Mouse (Mus musculus) brain, adult 10 weeks (tissue): ENCODE data around the gene Gm5460. TPM values are rescaled to one million over a fixed set of nuclear protein-coding genes. Genes with fewer than 3 reads are reported as not detected.

Experiments
- polyA plus RNA-seq: library from polyadenylated mRNA; stranded (reverse); fragments of 350-450 nt; fragmentation: Illumina TruSeq; extraction: RNeasy Lipid Tissue Mini Kit (QIAGEN cat#74804); gene quantifications from one replicate; pipeline ENCODE4 v1.2.3, GENCODE M21; 2015; ENCODE audit warnings: low read depth, low replicate concordance

Gene Gm5460
- polyA plus RNA-seq, result not detected

GRCm38 (mm10) chr14:34016381-34016780, at the start of gene Gm5460:
Gene Gm5460, plus strand, starts transcription at chr14:34016758.

GRCm38 (mm10) chr14:33978604-33979059, 37.9 kb upstream of the Gm5460 start, which contains the start of gene Zfp488:
Gene Zfp488, minus strand, starts transcription at chr14:33978764.

GRCm38 (mm10) chr14:34015063-34015462, 1.5 kb upstream of the Gm5460 start, which contains the start of gene Gm30083:
Gene Gm30083, minus strand, starts transcription at chr14:34015182.

GRCm38 (mm10) chr14:34052516-34052915, 36.0 kb downstream of the Gm5460 start, which contains the start of gene Antxrl:
Gene Antxrl, plus strand, starts transcription at chr14:34052707.

DNA sequence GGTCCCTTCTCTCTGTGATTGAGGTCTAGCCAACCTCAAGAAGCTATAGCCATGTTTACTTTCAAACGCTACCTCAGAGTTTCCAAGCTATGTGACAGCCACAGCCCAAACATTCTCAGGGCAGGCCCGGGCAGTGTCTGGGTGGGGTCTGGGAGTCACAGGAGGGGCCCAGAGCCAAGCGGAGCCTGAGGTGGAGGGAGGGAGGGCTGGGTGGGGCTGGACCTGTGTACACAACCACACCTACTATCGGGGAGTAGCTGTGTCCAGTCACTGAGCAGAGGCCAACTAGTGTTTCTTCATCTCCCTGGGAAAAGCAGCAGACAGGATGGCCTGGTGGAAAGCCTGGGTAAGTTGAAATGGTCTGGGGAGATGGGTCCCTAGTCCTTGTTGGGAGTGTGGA, 69.2 kb downstream of the Gm5460 start, which contains the start of gene Anxa8:
TSS of gene Anxa8 (plus strand) at position 251 of the 400 bp plus-strand sequence.

Other genes starting within 250 kb of the Gm5460 start
- 3.0 TPM for gene Gdf10, start 93.2 kb upstream of the Gm5460 start, polyA plus RNA-seq
- gene Gdf2, start 75.7 kb upstream of the Gm5460 start, polyA plus RNA-seq, result not detected
- gene Rbp3, start 62.8 kb upstream of the Gm5460 start, polyA plus RNA-seq, result 0.10 TPM
- 2.4 TPM for gene Zfp488, start 38.0 kb upstream of the Gm5460 start, polyA plus RNA-seq
- not detected for gene Gm30083, start 1.6 kb upstream of the Gm5460 start, polyA plus RNA-seq
- not detected for gene Antxrl, start 35.9 kb downstream of the Gm5460 start, polyA plus RNA-seq
- gene Anxa8, start 69.2 kb downstream of the Gm5460 start, polyA plus RNA-seq, result 0.86 TPM
- not detected for gene A630023A22Rik, start 86.0 kb downstream of the Gm5460 start, polyA plus RNA-seq
- not detected for gene Npy4r, start 135.7 kb downstream of the Gm5460 start, polyA plus RNA-seq
- 0.83 TPM for gene Gprin2, start 184.9 kb downstream of the Gm5460 start, polyA plus RNA-seq
- 1.1 TPM for gene Syt15, start 202.8 kb downstream of the Gm5460 start, polyA plus RNA-seq